Mouse (Mus musculus): Measurements from ENCODE around the gene Tldc2.

Gene Tldc2

DNA sequence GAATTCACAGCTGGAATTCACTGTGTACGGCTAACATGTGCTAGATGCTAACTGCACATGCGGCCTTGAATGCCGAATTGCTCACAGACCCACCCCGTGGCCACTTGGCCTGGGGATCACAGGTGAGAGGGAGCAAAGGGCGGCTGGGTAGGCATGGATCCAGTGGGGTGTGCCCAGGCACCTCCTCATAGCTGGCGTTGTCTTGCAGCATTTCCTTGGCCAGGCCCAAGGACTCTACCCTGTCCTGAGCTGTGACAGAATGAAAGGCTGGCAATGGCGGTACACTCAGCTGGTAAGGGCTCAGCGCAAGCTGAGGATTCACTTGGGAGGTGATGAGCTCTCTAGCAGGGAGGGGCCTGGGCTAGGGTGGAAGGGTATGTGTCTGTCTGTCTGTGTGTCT lies at the start of gene Tldc2:
Tldc2 (plus strand) TSS at position 260 of the 400 bp plus-strand sequence.
- no peak for DNase-seq (ENCODE audit: low spot score)

DNA sequence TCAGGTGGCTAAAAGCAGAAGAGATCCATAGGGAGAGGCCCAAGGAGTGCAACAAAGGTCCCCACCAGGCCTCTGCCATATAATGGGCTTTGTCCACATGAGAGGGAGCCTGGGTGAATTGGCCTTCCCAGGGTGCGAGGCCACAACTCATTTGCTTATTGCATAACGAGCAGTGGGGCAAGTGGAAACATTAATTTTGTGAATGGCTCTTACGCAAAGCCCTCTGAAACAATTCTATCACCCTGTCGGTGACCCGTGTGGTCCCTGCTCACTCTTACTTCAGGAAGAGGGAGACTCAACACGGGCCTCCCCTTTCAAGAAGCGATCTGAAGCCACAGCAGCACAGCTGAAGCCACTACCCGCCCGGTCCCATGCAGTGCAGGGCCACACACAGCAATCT lies 49.6 kb upstream of the Tldc2 start:
- DNase-seq (ENCODE audit: low spot score): no peak

DNA sequence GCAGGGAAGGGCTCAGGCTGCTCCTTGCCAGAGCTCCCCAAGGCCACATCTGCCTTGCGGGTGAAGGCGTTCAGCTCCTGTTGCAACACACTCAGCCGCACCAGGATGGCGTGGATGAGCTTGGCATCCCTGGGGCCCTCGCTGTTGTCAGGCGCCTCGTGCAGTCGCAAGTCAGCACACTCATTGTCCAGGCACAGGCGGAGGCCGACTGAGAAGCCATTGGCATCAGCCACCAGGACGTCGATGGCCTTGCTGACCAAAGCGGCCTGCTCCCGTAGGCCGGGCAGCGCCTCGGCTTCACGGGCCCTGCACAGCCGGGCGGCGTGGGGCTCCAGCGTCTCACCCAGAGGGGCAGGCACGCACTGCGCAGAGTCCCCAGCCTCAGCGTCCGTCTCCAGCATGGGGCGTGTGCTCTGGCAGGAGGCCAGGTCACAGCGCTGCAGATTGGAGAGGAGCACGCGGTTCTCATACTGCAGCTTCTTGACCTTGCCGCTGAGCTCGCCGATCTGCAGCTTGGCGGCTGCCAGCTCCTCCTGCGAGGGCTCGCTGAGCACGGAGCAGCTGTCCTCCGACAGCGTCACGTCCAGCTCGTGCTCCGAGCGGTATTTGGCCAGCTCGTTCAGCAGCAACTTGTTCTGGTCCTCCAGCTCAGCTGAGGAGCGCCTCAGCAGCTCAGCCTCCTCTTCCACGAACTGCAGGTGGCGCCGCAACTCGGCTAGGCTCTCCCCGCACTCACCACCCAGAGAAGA lies 46.8 kb upstream of the Tldc2 start:
- no peak for DNase-seq (ENCODE audit: low spot score)

DNA sequence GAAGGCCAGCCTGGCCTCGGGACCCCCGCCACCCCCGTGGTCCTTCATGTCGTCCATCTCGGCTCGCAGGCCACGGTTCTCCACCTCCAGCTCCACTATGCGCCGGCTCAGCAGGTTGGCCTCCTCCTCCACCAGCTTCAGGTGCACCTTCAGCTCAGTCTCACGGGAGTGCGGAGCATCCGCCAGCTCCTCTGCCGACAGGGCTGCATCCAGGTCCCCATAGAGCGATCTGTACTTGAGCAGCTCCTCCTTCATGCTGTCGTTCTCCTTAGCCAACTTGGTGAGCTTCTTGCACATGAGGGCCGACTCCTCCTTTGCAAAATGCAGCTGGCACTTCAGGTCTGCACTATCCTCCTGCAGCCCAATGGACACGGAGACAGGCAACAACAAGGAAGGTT lies 46.2 kb upstream of the Tldc2 start:
- no peak for DNase-seq (ENCODE audit: low spot score)

DNA sequence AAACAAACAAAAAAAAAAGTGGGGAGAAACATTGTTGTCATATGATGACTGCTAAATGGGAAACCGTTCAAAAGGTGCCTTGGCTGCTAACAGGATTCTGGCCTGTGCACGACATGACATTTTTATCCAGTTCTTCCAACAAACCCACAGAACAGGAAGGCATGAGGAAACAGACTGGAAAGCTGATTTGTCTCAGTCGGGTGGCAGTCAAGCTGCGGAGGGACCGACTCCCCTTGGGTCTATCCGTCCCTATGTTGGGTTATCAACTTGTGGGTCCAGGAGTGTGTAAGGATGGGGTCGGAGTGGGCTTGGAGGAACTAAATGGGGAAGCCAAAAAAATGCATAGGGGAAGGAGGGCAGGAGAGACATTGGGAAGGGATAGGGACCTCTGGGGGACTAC lies 45.4 kb upstream of the Tldc2 start:
- no peak for DNase-seq (ENCODE audit: low spot score)

DNA sequence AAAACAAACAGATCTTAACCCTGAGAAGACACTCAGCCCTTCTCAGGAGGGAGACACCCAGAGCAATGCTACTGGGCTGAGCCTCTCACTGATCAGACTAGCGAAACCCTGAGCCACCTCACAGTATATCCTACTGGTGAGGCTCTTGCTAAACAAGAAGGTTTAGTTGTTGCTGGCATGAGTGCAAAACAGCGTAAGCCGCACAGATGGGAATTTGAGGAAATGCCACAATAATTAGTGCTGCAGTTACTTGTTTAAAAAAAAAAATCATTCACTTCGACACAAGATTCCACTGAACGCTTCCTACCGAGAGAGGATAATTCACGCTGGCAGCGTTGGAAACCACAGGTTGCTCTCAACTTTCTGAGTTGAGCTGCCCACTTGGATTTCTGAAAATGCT lies 43.3 kb upstream of the Tldc2 start:
- no peak for DNase-seq (ENCODE audit: low spot score)

DNA sequence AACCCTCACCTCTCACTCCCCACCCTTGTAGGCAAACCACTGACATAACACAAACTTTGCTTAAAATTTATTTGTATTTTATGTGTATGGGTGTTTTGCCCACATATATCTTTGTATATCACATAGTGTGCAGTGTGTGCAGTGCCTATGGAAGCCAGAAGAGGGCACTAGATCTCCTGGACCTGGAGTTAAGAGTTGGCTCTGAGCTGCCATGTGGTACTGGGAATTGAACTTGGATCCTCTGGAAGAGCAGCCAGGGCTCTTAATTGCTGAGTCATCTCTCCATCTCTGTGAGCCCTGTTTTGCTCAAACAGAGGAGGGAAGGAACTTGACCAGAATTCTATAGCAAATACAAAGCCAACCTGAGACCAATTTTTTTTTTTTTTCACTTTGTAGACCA lies 42.9 kb upstream of the Tldc2 start:
- no peak for DNase-seq (ENCODE audit: low spot score)

DNA sequence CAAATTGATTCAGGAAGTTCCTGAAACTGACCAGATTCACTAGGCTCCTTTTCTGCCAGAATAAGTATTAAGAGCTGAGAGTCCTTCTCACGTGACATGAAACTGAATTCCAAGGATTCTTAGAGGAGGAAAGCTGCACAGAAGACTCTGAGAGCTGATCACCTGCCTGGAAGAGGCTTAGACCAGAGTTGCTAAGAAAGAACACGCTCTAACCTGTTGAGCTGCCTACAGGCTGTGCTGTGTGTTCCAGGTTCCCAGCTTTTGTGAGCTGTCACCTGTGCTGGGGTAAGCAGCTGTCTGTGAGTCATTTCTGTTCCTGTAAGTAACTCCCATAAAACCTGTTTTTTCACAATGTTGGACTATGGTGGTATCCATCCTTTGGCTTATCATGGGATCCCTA lies 40.9 kb upstream of the Tldc2 start:
- no peak for DNase-seq (ENCODE audit: low spot score)

DNA sequence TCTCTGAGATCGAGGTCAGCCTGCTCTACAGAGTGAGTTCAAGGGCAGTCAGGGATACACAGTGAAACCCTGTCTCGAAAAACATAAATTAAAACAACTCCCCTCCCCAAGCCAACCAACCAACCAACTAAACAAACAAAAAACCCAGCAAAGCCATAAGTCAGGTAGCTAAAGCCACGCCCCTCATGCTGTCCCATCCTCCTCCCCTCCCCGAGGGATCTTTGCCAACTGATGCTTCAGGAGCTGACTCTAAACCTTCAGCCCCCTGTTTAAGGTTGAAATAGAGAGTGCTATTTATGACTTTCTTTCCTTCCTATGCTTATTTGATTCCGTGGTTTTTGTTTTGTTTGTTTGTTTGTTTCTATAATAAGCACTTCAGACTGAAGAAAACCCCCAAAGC lies 39.9 kb upstream of the Tldc2 start:
- no peak for DNase-seq (ENCODE audit: low spot score)

DNA sequence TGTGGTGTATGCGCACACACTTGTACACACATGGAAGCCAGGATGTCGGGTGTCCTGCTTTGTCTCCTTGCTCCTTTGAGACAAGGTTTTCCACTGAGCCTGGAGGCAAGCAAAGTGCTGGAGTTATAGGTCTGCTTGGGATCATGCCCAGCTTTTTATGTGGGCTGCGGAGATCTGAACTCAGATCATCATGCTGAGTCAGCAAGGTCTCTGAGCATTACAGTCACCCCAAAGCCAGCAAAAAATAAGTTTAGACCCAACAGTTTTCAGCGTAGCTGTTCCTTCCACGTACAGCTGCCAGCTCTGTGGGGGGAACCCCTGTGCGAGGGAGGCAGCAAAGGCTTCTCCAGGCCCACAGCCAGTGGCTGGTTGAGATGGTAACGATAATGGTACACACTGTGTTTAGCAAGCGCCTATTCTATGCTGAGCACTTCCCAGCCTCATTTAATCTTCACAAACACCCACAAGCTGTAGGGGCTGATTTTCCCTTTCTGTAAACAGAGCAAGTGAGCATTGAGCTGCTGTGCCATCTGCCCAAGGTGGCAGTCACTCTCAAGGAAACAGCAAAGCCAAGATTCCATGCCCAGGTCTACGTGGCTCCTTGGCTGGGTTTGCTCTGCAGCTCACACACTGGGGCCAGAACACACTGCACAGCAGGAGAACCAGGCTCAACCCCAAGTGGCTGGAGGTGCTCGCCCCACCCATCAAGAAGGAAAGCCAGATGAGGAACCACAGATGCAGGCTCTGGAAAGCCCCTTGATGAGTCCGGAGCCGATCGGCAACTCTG lies 38.3 kb upstream of the Tldc2 start:
- no peak for DNase-seq (ENCODE audit: low spot score)

DNA sequence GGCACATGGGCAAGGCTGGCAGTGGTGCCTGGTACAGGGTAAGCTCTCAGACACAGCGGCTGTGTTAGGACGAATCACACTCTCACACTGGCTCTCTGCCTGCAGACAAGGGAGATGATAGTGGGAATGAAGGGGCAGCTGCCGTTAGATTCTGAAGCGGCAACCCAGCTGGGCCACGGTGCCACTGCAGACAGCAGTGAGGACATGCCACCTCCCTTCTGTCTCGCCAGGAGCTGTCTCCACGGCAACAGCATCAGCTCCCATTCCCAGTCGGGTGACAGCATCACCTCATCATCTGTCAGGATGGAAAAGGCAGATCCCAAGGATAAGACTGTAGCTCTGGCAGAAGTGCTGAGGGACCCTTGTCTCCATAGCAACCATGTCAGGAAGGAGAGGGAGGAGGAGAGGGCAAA lies 37.0 kb upstream of the Tldc2 start:
- DNase-seq (ENCODE audit: low spot score): no peak

DNA sequence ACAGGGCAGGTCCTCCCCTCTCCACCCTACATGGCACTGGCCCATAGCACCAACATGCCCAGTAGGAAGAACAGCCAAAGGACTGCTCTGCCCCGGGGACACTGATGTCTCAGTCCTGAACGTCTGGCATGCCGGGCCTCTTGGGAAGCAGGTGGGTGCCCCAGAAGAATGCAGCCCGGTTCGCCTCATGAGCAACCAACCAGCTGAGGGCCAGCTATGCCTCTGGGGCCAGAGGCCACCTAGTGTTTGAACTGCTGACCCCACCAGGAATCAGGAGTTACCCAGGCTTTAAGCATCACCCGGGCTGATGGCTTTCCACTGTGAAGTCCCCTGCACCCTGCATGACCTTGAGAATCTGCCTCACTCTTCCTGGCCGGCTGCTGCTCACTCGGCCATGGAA lies 34.4 kb upstream of the Tldc2 start:
- DNase-seq (ENCODE audit: low spot score): no peak

DNA sequence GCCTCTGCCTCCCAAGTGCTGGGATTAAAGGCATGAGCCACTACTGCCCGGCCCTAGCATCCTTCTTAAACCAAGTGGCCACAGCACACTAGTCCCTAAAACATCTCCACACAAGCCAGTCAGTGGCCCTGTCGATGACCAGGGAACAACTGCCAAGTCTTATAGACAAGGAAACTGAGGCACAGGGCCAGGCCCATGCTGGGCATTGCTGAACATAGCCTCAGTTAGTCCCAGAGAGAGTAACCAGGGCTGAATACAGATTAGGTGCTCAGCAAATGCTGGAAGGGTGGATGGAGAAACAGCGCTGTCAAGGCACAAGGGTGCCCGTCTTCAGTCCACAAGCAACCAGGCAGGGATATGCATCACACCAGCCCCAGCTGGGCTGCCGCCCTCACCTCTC lies 33.7 kb upstream of the Tldc2 start:
- DNase-seq (ENCODE audit: low spot score): no peak

DNA sequence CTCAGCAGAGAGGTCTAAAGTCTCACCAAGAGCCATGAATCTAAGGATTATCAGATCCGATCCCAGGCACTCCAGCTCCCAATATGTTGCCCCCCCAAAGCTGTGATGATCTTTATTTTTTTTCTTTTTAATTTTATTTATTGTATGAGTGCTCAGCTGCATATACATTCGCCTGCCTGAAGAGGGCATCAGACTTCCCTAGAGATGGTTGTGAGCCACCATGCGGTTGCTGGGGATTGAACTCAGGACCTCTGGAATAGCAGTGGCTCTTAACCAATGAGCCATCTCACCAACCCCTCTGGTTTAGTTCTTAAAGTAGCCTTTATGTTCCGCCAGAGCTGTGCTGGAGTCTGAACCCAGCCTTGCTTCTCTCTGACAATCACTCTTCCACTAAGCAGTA lies 33.1 kb upstream of the Tldc2 start:
- DNase-seq (ENCODE audit: low spot score): no peak

DNA sequence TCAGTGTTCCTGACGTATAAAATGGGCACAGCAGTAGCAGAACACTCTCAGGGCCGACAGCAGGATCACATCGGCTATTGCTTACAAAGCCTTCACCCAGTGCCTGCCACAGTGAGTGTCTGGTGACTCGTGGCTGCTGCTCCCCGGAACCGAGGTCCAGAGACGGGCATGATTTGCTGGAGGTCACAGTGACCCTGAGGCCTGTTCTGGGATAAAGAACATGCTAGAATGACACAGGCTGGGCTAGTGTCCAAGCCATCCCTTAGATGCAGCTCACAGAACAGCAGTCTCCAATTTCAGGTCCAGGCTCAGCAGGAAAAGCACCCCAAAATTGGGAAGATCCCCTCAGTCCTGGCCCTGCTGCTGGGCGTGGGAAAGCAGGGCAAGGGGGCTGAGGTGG lies 32.6 kb upstream of the Tldc2 start:
- DNase-seq (ENCODE audit: low spot score): no peak

DNA sequence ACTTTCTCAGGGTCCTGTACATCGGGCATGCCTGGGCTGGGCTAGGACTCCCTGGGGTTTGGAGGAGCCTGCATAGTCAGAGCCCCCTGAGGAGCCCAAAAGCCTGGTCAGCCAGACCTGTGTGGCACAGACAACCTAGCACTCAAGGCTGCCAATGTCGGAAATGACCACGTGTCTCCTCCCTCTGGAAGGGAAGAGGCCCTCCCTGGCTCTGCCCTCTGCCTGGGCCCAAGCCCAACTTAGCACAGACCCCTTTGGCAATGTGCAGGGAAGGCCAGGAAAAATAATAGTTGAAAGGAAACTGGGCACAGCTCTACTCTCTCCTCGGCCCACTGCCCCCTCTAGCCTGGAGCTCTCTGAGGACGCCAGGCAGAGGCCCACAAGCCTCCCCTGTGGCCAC lies 32.0 kb upstream of the Tldc2 start:
- DNase-seq (ENCODE audit: low spot score): no peak

DNA sequence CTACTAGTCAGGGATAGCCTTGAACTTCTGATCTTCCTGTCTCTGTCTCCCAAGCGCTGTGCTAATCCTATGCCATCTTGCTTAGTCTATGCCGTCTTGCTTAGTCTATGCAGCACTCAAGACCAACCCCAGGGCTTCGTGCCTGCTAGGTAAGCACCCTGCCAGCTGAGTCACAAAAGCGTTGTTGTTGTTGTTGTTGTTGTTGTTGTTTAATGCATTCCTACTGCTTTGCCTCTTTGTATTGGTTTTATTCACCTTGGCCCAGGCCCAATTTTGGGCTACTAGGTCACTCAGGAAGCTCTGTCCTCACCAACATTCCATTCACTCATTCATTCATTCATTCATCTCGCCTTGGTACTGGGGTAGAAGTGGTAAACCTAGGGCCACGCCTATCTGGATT lies 31.1 kb upstream of the Tldc2 start:
- no peak for DNase-seq (ENCODE audit: low spot score)

DNA sequence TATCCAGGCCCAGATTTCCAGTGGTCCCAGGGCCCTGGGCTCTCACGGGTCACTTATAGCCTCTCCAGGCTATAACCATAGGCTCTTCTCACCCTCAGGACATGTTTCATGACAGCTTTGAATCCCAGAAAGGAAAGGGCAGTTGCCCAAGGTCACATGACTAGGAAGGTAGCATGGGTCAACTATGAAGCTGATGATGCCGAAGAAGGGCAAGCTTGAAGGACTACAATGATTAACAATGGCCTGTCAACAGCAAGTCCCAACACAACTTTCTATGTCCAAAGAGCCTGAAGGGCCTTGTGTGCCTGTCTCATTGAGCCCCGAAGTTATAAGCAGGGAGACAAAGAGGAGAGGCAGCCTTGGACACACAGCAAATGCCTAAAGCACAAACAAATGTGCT lies 29.7 kb upstream of the Tldc2 start:
- no peak for DNase-seq (ENCODE audit: low spot score)

DNA sequence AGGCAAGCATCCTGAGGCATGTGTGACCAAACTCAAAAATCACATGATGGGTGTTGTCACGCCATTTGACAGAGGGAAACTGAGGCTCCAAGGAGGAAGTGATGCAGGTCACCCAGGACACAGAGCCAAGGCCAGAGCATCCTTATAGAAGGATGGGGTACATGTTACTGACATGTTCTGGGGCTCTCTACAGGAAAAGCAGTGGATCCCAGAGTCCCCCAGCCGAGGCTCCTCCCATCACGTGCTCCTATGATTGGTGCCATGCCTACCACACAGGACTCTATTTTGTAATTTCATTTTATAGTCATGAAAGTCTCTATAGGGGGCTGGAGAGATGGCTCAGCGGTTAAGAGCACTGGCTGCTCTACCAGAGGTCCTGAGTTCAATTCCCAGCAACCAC lies 29.1 kb upstream of the Tldc2 start:
- DNase-seq (ENCODE audit: low spot score): no peak

DNA sequence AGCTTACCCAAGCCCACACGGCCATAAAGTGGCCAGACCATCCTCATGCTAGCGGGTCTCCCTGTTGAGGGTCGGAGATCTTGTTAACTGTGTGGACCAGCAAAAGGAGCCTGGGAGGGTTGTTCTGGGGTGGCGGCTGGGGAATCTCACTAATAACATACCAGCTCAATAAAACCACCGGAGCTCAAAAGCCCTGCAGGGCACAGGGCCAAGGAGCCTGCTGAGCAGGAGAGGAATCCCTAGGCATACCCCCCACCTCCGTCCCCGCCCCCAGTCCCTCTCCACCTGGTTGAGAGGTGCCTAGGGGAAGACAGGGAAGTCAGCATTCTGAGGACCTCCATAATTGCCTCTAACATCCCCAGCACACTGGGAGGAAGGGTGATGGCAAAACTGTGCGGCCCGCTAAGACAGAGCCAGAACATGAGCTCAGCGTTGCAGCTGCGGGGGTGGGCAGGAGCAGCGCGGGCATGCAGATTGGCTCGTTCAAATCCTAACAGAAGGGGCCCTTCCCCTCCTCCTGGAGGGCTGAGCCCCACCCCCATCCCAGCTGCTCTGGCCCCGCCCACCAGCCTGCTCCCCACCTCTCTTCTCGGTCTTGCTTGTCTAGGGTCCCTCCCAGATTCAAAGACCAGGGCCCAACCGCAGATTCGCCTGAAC lies 28.4 kb upstream of the Tldc2 start:
- peak; percentile 67 for DNase-seq (ENCODE audit: low spot score)

DNA sequence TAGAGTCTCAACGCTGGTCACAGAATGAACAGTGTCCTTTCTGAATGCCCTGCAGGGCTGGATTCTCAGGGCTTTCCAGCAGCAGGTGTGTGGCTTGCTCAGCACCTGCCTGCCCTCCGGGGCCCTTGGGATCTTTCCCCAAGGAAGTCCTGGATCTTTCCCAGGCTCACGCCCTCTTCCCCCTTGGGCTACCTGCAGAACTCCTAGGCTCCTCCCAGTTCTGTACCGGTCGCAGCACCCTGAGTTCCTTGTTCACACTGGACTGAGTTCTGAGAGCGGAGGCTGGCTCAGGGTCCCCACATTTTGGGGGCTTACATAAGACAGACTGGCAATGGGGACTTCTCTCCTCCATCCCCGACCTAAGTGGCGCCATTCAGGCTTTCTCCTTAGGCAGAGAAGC lies 27.7 kb upstream of the Tldc2 start:
- no peak for DNase-seq (ENCODE audit: low spot score)

DNA sequence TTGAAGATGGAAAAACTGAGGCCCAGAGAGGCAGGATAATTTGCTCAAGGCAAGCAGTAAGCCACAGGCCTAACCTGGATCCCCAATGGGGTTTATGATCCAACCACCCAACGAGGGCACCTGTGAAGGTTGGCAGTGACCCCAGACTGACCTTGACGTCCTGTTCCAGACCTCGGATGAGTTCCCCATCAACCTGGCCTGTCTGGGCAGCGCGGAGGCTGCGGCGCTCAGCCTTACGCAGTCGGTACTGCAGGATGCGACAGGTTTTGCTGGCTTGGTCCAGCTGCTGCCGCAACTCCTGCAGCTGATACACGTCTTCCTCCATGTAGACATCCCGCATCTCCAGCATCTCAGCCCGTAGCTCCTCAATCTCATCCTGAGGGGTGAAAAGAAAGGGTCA lies 26.8 kb upstream of the Tldc2 start:
- no peak for DNase-seq (ENCODE audit: low spot score)

DNA sequence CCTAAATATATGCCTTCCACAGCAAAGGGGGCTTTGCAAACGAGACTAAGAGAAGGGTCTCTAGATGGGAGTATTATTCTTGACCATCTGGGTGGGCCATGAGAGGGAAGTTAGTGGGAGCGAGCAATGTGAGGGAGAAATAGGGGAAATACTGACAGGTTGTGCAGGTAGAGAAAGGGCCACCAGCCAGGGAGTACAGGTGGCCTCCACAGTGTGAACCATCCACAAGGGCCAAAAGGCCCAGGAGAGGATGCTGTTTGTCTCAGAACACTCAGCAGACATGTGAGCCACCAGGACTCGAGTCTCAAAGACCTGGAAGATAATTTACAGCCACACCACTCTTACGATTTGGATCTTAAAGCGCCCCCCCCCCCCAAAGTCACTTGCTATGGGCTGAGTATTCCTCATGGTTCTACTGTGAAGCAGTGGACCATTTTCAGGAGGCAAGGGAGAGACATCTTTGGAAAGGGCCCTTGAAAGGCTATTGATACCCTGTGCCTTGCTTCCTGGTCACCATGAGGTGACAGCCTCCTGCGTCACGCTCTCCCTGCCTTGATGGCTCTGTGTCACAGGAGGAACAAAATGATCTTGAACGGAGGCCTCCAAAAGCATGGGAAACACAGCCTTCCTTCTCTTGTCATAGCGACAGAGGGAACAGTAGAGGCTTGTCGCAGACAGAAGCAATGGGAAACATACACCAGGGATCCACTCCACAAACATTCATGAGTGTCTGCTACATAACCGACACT lies 26.1 kb upstream of the Tldc2 start:
- no peak for DNase-seq (ENCODE audit: low spot score)
